Mouse (Mus musculus) embryonic facial prominence, embryonic 15.5 days (tissue): Measurements from ENCODE around the gene Tlk1. TPM values are rescaled to one million over a fixed set of nuclear protein-coding genes. Genes with fewer than 3 reads are reported as not detected.

Experiments used
- ATAC-seq: fragments of 200-750 bp; cut with Nextera tagmentation; 2 replicates; pipeline ENCODE4 v1.8.0; 2017; ENCODE audit warnings: low read depth, moderate TSS enrichment; ENCODE audit not compliant: insufficient number of reproducible peaks, low FRiP score, low TSS enrichment
- H3K27ac ChIP-seq: fragments of 300-500 bp; sonication (generic); replicated peaks from 2 replicates; pipeline ENCODE4 v1.5.1; 2015; ENCODE audit warnings: mild to moderate bottlenecking, inconsistent platforms
- H3K27me3 ChIP-seq: fragments of 300-500 bp; sonication (generic); 2 replicates; pipeline ENCODE4 v1.6.1; 2015; ENCODE audit warnings: inconsistent platforms
- H3K36me3 ChIP-seq: fragments of 300-500 bp; sonication (generic); 2 replicates; pipeline ENCODE4 v1.6.1; 2015; ENCODE audit warnings: mild to moderate bottlenecking, inconsistent platforms
- H3K4me1 ChIP-seq: fragments of 300-500 bp; sonication (generic); 2 replicates; pipeline ENCODE4 v1.6.1; 2015; ENCODE audit warnings: inconsistent platforms
- H3K4me2 ChIP-seq: fragments of 300-500 bp; sonication (generic); replicated peaks from 2 replicates; pipeline ENCODE4 v1.6.1; 2015; ENCODE audit warnings: mild to moderate bottlenecking, inconsistent platforms
- H3K4me3 ChIP-seq: fragments of 300-500 bp; sonication (generic); replicated peaks from 2 replicates; pipeline ENCODE4 v1.5.1; 2015; ENCODE audit warnings: mild to moderate bottlenecking, inconsistent platforms
- H3K9ac ChIP-seq: fragments of 300-500 bp; sonication (generic); 2 replicates; pipeline ENCODE4 v1.6.1; 2015; ENCODE audit warnings: inconsistent platforms
- H3K9me3 ChIP-seq: fragments of 300-500 bp; sonication (generic); replicated peaks from 2 replicates; pipeline ENCODE4 v1.6.1; 2016; ENCODE audit warnings: inconsistent platforms
- WGBS: fragments of 180-500 bp; shearing (Covaris S2); methylation state at CpG from one replicate; pipeline ENCODE4 v1.1.7; 2015; 5-methylcytosine and 5-hydroxymethylcytosine counted together
- polyA plus RNA-seq: library from polyadenylated mRNA; unstranded; fragments of >200 nt; fragmentation: Nextera tagmentation; extraction: Ambion mirVana; gene quantifications from 2 replicates; pipeline ENCODE4 v1.2.1, GENCODE M21; 2015

The Tlk1 gene
- polyA plus RNA-seq, 1 experiment from 2014 or later = 28.5 TPM

DNA sequence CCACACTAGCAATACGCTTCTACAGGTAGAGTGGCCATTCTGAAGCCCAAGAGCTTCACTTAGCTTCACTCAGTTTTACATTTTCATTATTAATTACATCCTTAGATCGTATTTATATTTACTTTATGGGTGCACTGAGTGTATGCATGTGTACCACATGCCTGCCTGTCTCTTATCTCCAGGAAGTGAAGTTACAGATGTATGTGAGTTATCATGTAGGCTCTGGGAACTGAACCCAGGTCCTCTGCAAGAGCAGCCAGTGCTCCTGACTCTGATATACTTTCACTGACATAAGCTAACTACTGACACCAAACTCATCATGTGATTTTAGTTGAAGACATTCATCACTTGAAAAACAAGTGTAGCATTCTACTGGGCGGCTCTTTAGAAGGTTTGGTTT is 36.2 kb downstream of the Tlk1 start:
- Histone ChIP-seq H3K4me3 (no peak overlapping the region), H3K9ac (no peak overlapping the region), H3K4me2 (no peak overlapping the region), H3K27me3 (no peaks in the 10 kb centered on the region), H3K27ac (no peak overlapping the region), H3K9me3 (no peaks in the 10 kb centered on the region), H3K36me3 (no peaks in the 10 kb centered on the region; the same call in 1 of the 2 replicates), H3K4me1 (no peaks in the 10 kb centered on the region)
- 91% methylated on average over 3 of the region's 3 CpGs for WGBS
- ATAC-seq = no peak

DNA sequence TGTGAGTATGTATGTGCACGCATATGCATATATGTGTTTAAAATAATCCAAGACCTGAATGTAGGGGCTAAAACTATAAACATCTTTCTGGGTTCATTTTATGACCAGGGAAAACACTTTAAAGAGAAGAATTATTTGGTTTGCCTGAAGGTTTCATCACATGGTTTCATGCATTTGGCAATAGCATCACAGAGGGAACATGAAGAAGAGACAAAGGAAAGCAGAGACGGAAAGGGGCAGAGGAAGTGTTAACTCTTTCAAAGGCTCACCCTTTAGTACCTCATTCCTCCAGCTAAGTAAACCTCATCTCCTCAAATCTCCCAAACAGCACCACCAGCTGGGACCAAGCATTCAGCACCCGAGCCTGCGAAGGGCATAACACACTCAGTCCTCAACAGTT is 41.1 kb downstream of the Tlk1 start:
- Histone ChIP-seq H3K4me3 (no peak overlapping the region), H3K4me1 (no peaks in the 10 kb centered on the region), H3K36me3 (0 out of 2 replicates have a peak, but pooled peaks cover 3% of the 10 kb centered on the region), H3K9ac (no peak overlapping the region), H3K9me3 (no peaks in the 10 kb centered on the region), H3K27me3 (no peaks in the 10 kb centered on the region), H3K4me2 (no peak overlapping the region), H3K27ac (no peak overlapping the region)
- 73% methylated on average over 4 of the region's 4 CpGs for WGBS
- no peak for ATAC-seq

DNA sequence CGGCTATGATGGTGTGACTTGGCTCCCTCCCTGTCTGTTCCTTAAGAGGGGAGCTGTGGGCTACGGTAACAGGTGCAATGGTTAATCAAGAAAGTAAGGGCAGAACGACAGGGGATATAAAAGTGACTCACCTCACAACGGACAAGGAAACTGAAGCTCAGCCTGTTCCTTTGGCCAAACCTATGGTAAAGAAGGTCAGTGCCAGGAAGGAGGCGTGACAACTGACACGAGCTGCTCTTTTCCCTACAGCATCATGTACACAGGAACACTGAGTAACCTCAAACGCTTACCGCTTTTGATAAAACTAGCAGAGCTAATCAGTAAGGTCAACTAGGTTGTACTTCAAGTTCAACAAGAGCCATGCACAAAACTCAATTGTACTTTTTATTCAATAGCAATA is 42.0 kb downstream of the Tlk1 start:
- 76% methylated on average over 8 of the region's 8 CpGs for WGBS
- H3K27me3 ChIP-seq = no peaks in the 10 kb centered on the region
- no peaks in the 10 kb centered on the region for H3K4me1 ChIP-seq
- H3K4me3 ChIP-seq = no peak overlapping the region
- ATAC-seq = no peak
- no peak overlapping the region for H3K9ac ChIP-seq
- H3K9me3 ChIP-seq = no peaks in the 10 kb centered on the region
- no peak overlapping the region for H3K4me2 ChIP-seq
- 0 out of 2 replicates have a peak, but pooled peaks cover 3% of the 10 kb centered on the region for H3K36me3 ChIP-seq
- no peak overlapping the region for H3K27ac ChIP-seq

DNA sequence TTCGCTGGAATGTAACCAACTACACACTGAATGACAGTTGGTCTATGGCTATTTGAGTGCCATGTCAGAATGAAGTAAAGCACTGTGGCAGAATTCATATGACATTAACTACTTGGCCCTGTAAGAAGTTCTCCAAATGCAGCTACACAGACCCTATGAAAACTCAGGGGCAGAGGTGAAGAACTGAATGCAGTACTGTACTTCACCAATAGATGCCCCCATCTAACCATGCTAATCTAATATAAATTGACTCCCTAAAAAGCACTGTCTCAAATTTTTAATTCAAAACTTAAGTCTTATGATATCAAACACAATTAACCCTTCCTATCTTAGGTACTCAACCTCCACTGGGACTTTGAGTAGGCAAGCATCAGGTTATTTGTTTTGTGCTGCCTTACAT is 45.9 kb downstream of the Tlk1 start:
- Histone ChIP-seq H3K4me1 (no peaks in the 10 kb centered on the region), H3K9me3 (no peaks in the 10 kb centered on the region), H3K4me3 (no peak overlapping the region), H3K4me2 (no peak overlapping the region), H3K9ac (no peak overlapping the region), H3K27ac (no peak overlapping the region), H3K36me3 (0 out of 2 replicates have a peak, but pooled peaks cover 3% of the 10 kb centered on the region), H3K27me3 (no peaks in the 10 kb centered on the region)
- no peak for ATAC-seq
- 97% methylated on average over 1 of the region's 1 CpGs for WGBS

DNA sequence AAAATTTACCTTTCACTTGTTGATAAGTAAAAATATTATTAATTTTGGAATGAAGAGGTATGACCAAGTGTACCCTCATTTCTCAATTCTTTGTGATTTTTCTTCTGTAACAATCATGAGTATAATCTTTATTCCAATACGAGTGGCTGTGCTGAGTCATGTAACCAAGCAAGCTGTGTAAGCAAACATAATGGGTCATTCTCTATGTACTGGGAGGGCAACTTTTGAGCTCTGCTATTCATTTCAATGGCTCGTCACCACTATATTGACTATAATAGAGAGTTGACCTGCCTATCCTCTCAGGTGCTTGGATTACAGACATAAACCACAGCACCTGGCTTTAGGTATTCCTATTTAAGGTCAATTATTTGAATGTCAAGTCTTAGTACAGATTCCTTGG is 48.8 kb downstream of the Tlk1 start:
- Histone ChIP-seq H3K27ac (no peak overlapping the region), H3K4me2 (no peak overlapping the region), H3K4me1 (no peaks in the 10 kb centered on the region), H3K27me3 (no peaks in the 10 kb centered on the region), H3K9ac (no peak overlapping the region), H3K4me3 (no peak overlapping the region), H3K9me3 (no peaks in the 10 kb centered on the region), H3K36me3 (no peaks in the 10 kb centered on the region)
- 72% methylated on average over 2 of the region's 2 CpGs for whole genome bisulfite sequencing
- no peak for ATAC-seq

DNA sequence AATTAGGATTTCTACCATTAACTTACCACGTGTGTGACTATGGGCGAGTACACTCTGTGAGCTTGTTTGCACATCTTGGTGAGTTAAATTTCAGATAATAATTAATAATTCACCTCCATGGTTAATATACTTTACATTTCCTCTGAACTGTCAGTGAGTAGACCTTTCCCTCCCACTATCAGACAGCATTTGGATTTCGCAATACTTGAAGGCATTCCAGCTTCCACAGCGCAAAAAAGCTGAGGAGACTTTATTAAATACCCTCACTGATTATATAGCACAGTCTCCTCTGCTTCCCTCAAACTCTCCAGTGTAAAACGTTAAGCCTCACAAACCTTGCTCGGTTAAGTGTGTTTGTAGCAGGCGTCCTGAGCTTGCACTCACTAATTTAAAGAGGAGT is 60.8 kb downstream of the Tlk1 start:
- no peaks in the 10 kb centered on the region for H3K9me3 ChIP-seq
- H3K4me2 ChIP-seq = no peak overlapping the region
- no peak overlapping the region for H3K4me3 ChIP-seq
- 80% methylated on average over 7 of the region's 7 CpGs for WGBS
- H3K4me1 ChIP-seq = no peaks in the 10 kb centered on the region
- H3K9ac ChIP-seq = no peak overlapping the region
- H3K36me3 ChIP-seq = no peaks in the 10 kb centered on the region
- H3K27me3 ChIP-seq = no peaks in the 10 kb centered on the region
- ATAC-seq = no peak
- H3K27ac ChIP-seq = no peak overlapping the region

DNA sequence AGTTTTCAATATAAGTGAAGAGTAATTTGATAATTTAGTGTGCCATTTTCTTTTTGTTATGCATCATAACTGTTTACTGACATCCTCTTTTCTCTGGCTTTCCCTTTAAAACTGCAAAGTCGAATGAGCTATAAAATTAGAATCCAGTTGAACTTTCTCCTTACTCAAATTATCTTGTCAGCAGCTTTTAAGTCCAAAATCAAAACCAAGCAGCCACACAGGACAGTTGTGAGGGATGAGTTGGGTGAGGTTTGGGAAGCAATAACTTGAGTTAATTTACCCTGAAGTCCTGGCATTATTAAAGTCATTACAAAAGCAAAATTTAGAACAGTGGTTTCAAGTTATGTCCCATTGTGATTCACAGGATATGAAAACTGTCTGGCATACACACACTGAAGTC is 62.8 kb downstream of the Tlk1 start:
- Histone ChIP-seq H3K9me3 (no peaks in the 10 kb centered on the region), H3K4me2 (no peak overlapping the region), H3K27me3 (no peaks in the 10 kb centered on the region), H3K27ac (no peak overlapping the region), H3K4me3 (no peak overlapping the region), H3K36me3 (no peaks in the 10 kb centered on the region), H3K9ac (no peak overlapping the region), H3K4me1 (no peaks in the 10 kb centered on the region)
- ATAC-seq = no peak
- 54% methylated on average over 1 of the region's 1 CpGs for WGBS

DNA sequence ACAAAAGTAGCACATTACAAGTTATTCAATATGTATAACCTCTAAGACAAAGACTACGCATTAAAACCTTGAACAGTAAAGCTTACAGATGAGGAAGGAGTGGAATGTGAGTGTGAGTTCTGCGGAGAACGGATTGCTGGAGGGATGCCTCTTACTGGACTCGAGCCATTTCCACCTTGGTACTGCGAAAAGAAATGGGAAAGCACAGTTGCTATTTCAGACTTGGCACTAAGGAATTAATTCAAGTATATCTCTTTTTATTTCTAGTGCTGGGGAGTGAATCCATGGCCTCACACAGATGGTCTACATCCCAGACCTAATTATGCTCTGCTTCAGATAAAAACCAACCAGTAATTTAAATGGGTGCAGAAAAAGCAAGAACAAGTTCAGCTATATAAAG is 73.4 kb downstream of the Tlk1 start:
- ATAC-seq = no peak
- H3K4me2 ChIP-seq = no peak overlapping the region

DNA sequence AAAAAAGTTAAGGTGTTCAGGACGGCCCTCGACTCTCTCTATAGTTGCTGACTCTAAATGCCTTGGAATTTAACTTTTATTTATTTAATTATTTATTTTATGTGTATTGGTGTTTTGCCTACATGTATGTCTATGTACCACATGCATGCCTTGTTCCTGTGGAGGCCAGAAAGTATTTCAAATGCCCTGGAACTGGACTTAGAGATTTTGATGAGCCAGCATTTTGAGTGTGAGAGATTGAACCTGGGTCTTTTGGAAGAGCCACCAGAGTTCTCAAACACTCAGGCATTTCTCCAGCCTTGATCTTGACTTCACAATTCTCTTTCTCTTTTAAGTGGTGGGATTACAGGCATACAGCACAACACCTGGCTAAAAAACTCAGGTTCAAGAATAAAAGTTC is 73.9 kb downstream of the Tlk1 start:
- Histone ChIP-seq H3K27me3 (no peaks in the 10 kb centered on the region), H3K27ac (no peak overlapping the region), H3K36me3 (peaks cover 26% of the 10 kb centered on the region), H3K4me1 (no peaks in the 10 kb centered on the region), H3K9me3 (no peaks in the 10 kb centered on the region), H3K9ac (no peak overlapping the region), H3K4me3 (no peak overlapping the region), H3K4me2 (no peak overlapping the region)
- no peak for ATAC-seq
- WGBS = 94% methylated on average over 2 of the region's 2 CpGs

More for the DNA sequence above, 73.4 kb downstream of the Tlk1 start:
- peaks cover 24% of the 10 kb centered on the region for H3K36me3 ChIP-seq
- H3K9ac ChIP-seq = no peak overlapping the region
- H3K4me3 ChIP-seq = no peak overlapping the region
- no peaks in the 10 kb centered on the region for H3K27me3 ChIP-seq
- WGBS = 92% methylated on average over 5 of the region's 5 CpGs
- H3K27ac ChIP-seq = no peak overlapping the region
- H3K9me3 ChIP-seq = no peaks in the 10 kb centered on the region
- H3K4me1 ChIP-seq = no peaks in the 10 kb centered on the region

DNA sequence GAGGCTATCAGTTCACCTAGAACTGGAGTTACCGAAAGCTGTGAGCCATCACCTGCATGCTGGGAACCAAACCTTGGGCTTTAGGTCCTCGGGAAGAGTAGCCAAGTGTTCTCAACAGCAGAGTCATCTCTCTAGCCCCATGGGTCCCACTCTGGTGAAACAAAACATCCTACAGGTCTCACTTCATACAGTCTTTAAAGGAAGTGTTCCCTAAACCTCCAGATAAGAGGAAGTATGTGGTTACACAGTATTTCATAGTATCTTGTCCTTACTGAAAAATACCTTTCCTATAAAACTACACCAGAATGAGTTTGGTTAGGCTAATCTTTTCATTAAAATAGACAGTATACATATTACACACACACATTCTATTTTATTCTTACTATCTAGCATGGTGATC is 82.9 kb downstream of the Tlk1 start:
- Histone ChIP-seq H3K4me2 (no peak overlapping the region), H3K27me3 (no peaks in the 10 kb centered on the region), H3K36me3 (peaks cover 46% of the 10 kb centered on the region), H3K4me1 (no peaks in the 10 kb centered on the region), H3K9me3 (no peaks in the 10 kb centered on the region), H3K27ac (no peak overlapping the region), H3K4me3 (no peak overlapping the region), H3K9ac (no peak overlapping the region)
- WGBS = 94% methylated on average over 2 of the region's 2 CpGs
- no peak for ATAC-seq

DNA sequence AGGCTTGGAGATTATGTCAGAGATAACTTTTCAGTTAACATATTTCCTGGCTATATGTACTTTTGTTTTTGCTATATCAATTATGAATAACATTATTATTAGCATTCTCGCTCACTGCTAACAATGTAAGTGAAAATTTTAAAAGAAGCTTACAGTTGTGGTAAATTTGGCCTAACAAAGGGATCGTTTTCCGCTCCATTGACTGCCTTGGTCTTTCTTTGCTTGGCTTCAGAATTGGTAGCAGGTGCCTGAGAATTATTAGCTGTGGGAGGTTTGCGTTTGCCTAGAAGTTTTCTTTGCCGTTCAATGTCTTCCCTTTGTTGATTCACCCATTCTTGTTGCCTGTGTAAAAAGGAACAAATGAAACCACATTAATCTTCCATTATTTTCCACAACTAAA is 83.6 kb downstream of the Tlk1 start:
- Histone ChIP-seq H3K9ac (no peak overlapping the region), H3K4me1 (no peaks in the 10 kb centered on the region), H3K36me3 (peaks cover 52% of the 10 kb centered on the region), H3K27me3 (no peaks in the 10 kb centered on the region), H3K4me2 (no peak overlapping the region), H3K4me3 (no peak overlapping the region), H3K27ac (no peak overlapping the region), H3K9me3 (no peaks in the 10 kb centered on the region)
- 82% methylated on average over 5 of the region's 5 CpGs for whole genome bisulfite sequencing
- ATAC-seq = no peak

DNA sequence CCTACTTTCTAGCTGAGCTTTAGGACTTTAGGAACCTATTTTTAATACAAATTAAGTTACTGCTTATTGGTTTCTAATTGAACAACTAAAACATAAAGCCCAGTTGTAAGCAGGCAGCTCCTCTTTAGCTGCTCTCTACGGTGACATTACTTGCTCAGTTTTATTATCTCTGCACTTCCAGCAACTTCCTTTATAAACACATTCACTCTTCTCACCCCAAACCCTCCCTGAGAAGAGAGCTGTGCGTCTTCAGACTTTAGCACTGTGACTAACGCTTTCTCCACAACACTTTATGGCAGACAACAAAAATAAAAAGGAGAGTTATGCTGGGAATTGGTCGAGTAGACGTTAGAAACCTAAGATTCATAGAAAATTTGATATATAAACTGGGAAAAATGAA is 89.5 kb downstream of the Tlk1 start:
- H3K9ac ChIP-seq = no peak overlapping the region
- 93% methylated on average over 5 of the region's 5 CpGs for WGBS
- ATAC-seq = no peak

More for the DNA sequence above, 89.5 kb downstream of the Tlk1 start:
- H3K4me2 ChIP-seq = no peak overlapping the region
- H3K27me3 ChIP-seq = no peaks in the 10 kb centered on the region
- H3K36me3 ChIP-seq = peaks cover 32% of the 10 kb centered on the region
- no peaks in the 10 kb centered on the region for H3K9me3 ChIP-seq
- H3K4me3 ChIP-seq = no peak overlapping the region
- no peaks in the 10 kb centered on the region for H3K4me1 ChIP-seq
- H3K27ac ChIP-seq = no peak overlapping the region
